Mouse (Mus musculus) kidney, adult 2 months (tissue): ENCODE results near the gene Scrn1.

Source experiments
- CTCF ChIP-seq: fragments of 200-500 bp; conservative IDR thresholded peaks from 2 replicates; pipeline ENCODE4 v1.5.1; 2011; ENCODE audit warnings: low read depth, mild to moderate bottlenecking, control low read depth, low read length, moderate library complexity, mixed read lengths; ENCODE audit not compliant: insufficient read depth, insufficient read length
- POLR2A ChIP-seq: fragments of 200-500 bp; IDR thresholded peaks from one replicate; pipeline ENCODE4 v1.6.1; 2011; ENCODE audit warnings: low read depth, low read length, control low read depth

GRCm38 (mm10) chr6:54543646-54544045 is 22.6 kb downstream of the Scrn1 start:
- TF ChIP-seq POLR2A (no peak), CTCF (no peak)
